Mouse (Mus musculus) limb, embryonic 10.5 days (tissue): ENCODE measurements around the gene Ttc6. TPM values are rescaled to one million over a fixed set of nuclear protein-coding genes. Genes with fewer than 3 reads are reported as not detected.
A peak's percentile ranks its signal among the peaks of the same experiment; 100 is the strongest.

Source experiments
- DNase-seq: peaks from one replicate; pipeline ENCODE4 v3.0.0-alpha.2; 2017; ENCODE audit warnings: low spot score
- H3K27ac ChIP-seq: fragments of 300-500 bp; sonication (generic); 2 replicates; pipeline ENCODE4 v1.5.1; 2016; ENCODE audit warnings: mild to moderate bottlenecking
- H3K27me3 ChIP-seq: fragments of 300-500 bp; sonication (generic); 2 replicates; pipeline ENCODE4 v1.6.1; 2016; ENCODE audit warnings: low read depth, mild to moderate bottlenecking; ENCODE audit not compliant: poor library complexity, severe bottlenecking
- H3K36me3 ChIP-seq: fragments of 300-500 bp; sonication (generic); 2 replicates; pipeline ENCODE4 v1.6.1; 2016; ENCODE audit warnings: mild to moderate bottlenecking, moderate library complexity
- H3K4me1 ChIP-seq: fragments of 300-500 bp; sonication (generic); 2 replicates; pipeline ENCODE4 v1.6.1; 2016
- H3K4me3 ChIP-seq: fragments of 300-500 bp; sonication (generic); 2 replicates; pipeline ENCODE4 v1.5.1; 2016; ENCODE audit warnings: mild to moderate bottlenecking, moderate library complexity
- H3K9me3 ChIP-seq: fragments of 300-500 bp; sonication (generic); replicated peaks from 2 replicates; pipeline ENCODE4 v1.6.1; 2016; ENCODE audit warnings: mild to moderate bottlenecking
- WGBS: fragments of 180-500 bp; shearing (Covaris S2); methylation state at CpG from one replicate; pipeline ENCODE4 v1.1.7; 2016; 5-methylcytosine and 5-hydroxymethylcytosine counted together
- polyA plus RNA-seq: library from polyadenylated mRNA; unstranded; fragments of >200 nt; fragmentation: Nextera tagmentation; extraction: Ambion mirVana; gene quantifications from 2 replicates; pipeline ENCODE4 v1.2.1, GENCODE M21; 2016

Ttc6 gene
- polyA plus RNA-seq, 1 experiment from 2014 or later, result 0.05 TPM

DNA sequence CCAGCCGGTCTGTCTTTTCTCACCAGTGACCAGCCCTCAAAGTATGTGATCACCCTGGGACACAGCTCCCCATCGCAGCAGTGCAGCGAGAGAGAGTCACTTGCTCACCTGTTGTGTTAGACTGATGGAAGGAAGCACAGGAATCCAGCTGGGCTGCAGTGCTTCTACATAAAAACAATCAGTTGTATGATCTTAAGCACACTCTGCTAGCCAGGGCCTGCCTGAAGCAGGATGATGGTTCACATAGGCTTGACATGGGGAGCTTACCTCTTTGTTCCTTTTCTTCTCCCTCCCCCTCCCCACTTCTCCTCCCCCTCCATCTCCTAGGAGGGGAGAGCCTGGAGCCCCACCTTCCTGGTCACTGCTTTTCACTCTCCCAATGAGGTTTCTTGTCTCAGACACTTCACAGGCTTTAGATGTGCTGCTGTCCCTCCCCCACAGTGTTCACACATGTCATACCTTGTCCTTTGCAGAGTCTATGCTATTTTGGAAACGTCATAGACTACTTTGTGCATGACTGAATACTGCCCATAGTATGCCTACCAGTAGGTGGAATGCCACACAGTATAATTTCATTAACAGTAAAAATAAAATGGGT is 60.2 kb downstream of the Ttc6 start:
- no peak overlapping the region for H3K27ac ChIP-seq
- 41% methylated on average over 4 of the region's 4 CpGs for WGBS
- H3K9me3 ChIP-seq, result no peaks in the 10 kb centered on the region
- no peaks in the 10 kb centered on the region for H3K36me3 ChIP-seq
- DNase-seq, result no peak
- no peak overlapping the region for H3K4me3 ChIP-seq
- no peaks in the 10 kb centered on the region for H3K27me3 ChIP-seq
- no peaks in the 10 kb centered on the region for H3K4me1 ChIP-seq

DNA sequence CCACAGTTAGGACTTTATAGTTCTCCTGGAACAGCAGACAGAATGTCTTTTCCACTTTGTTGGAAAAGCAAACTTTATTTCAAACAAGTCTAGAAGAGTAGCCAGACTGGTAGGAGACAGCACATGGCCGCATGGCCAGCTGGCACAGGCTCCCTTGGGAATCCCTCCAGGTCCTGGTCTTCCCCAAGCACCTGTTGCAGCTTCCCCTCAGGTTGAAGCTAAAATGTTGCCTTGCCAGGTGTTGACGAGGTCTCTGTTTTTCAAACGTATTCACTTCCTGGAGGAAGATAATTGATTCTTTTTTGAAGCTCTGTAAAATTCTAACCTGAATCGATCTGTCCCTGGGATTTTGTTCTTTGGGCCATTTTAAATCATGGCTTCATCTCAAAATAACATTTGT is 86.1 kb downstream of the Ttc6 start:
- H3K27ac ChIP-seq, result no peak overlapping the region
- 88% methylated on average over 4 of the region's 4 CpGs for WGBS

DNA sequence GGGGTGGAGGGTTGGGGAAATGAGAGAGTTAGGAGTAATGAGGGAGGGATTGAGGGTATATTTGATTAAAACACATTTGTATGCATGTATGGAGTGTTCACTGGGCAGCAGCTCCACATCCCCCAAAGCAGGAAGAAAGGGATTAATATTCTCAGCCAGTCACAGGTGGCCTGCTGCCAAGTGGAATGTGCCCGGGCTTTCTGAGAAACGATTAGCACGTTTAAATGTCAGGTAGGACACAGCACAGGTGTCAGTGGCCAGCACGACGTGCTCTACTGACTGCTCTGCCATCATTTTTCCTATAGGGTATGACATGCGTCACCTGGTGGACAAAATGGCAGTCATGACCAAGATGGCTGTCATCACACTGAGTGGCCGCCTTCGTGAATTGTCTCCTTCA is 86.8 kb downstream of the Ttc6 start:
- Histone ChIP-seq H3K9me3 (no peaks in the 10 kb centered on the region), H3K27ac (no peak overlapping the region), H3K4me3 (no peak overlapping the region), H3K36me3 (no peaks in the 10 kb centered on the region), H3K4me1 (no peaks in the 10 kb centered on the region), H3K27me3 (no peaks in the 10 kb centered on the region)
- WGBS, result 87% methylated on average over 8 of the region's 8 CpGs
- DNase-seq, result no peak

More for the DNA sequence above, 86.1 kb downstream of the Ttc6 start:
- H3K4me3 ChIP-seq, result no peak overlapping the region
- DNase-seq, result no peak
- no peaks in the 10 kb centered on the region for H3K27me3 ChIP-seq
- H3K9me3 ChIP-seq, result no peaks in the 10 kb centered on the region
- no peaks in the 10 kb centered on the region for H3K4me1 ChIP-seq
- no peaks in the 10 kb centered on the region for H3K36me3 ChIP-seq

DNA sequence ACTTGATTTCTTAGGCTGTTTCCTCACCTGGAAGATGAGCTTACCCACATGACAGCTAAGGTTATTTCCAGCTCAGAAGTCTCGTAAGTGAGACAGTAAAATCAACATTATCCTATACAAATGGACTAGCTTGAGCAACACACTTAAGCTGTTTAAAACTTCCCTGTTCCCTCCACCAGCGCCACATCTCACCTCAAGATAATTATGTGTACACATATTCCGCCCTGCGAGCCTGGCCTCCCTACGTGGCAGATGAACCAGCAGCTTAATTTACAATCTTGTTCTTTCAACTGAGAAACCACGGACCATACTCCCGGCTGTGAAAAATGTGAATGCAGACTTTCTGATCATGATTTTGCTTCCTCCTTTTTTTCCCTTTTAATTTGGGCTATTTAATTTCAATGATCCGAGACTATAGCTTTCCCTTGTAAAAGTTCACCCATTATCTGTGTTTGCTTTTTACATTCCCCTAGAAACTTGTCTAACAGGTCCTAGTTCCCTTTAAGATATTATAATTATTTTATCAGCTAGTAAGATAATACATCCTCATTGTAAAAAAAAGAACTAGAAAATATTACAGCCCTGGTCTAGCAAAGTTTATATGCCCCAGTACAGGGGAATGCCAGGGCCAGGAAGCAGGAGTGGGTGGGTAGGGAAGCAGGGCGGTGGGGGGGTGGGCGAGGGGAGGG is 99.2 kb downstream of the Ttc6 start:
- H3K4me1 ChIP-seq, result no peaks in the 10 kb centered on the region
- H3K4me3 ChIP-seq, result no peak overlapping the region
- no peaks in the 10 kb centered on the region for H3K36me3 ChIP-seq
- DNase-seq, result no peak
- no peak overlapping the region for H3K27ac ChIP-seq
- 81% methylated on average over 10 of the region's 10 CpGs for WGBS
- no peaks in the 10 kb centered on the region for H3K27me3 ChIP-seq
- no peaks in the 10 kb centered on the region for H3K9me3 ChIP-seq

DNA sequence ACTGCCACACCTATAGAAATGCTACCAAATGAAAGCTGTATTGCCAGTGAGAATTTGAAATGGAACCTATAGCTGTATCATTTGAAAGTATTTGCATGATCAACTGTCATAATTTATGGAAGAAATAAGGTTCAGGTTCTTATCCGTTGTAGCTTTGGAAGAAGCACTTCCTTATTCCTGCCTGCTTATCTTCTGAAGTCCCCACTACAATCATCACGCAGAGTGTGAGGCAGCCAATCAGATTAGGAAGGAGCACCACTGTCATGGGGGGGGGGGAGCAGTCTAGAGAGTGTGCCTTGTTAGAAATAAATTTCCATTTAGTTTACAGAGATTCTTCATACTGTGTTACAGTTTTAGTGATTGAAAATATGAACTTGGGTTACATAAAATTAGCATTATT is 108.5 kb downstream of the Ttc6 start:
- no peak overlapping the region for H3K4me3 ChIP-seq
- no peaks in the 10 kb centered on the region for H3K36me3 ChIP-seq
- H3K27ac ChIP-seq, result no peak overlapping the region
- no peak for DNase-seq
- no peaks in the 10 kb centered on the region for H3K27me3 ChIP-seq
- H3K9me3 ChIP-seq, result no peaks in the 10 kb centered on the region
- 84% methylated on average over 2 of the region's 2 CpGs for WGBS
- H3K4me1 ChIP-seq, result no peaks in the 10 kb centered on the region

DNA sequence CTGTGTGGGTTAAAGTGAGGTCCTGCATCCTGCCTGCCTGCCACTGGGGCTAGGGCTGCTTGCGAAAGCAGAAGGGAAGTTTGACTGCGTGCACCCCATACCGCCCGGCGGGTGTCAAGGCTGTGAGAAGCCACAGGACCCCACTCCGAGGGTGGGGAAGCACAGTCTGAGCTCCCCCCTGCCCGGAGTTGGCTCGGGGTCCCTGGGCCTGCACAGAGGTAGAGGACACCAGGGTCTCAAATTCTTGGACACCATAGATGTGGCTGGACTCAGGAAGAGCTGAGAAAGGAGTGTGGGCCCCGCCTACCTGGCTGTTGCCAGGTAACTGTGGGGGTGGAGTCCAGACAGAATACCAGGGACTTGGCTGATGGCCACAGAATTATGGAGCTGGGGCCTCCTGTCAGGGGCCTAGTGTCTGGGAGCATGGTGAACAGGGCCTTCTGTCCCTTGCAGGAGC is 121.1 kb downstream of the Ttc6 start:
- no peak for DNase-seq
- peaks cover 6% of the 10 kb centered on the region; the same call in 1 of the 2 replicates for H3K4me1 ChIP-seq
- H3K27ac ChIP-seq, result no peak overlapping the region
- no peaks in the 10 kb centered on the region for H3K9me3 ChIP-seq
- WGBS, result 38% methylated on average over 9 of the region's 9 CpGs
- no peaks in the 10 kb centered on the region for H3K27me3 ChIP-seq
- H3K36me3 ChIP-seq, result no peaks in the 10 kb centered on the region
- H3K4me3 ChIP-seq, result no peak overlapping the region

DNA sequence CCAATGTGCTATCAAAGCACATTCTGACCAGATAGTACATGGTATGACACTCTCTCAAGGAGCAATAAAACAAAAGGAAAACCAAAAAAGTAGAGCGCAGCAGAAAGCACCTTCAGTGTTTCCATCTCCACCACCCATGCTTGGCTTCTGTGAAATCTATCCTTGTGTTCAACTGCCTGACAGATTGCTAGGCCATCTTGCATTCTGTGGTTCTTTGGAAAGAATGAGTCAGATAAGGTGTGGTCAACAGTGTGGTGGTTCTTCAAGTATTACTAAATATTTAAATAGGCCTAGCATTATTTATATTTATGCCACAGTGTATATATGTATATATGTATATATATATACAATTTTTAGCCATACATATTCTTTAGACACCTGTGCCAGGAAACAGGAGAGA is 146.1 kb downstream of the Ttc6 start:
- no peaks in the 10 kb centered on the region for H3K36me3 ChIP-seq
- no peaks in the 10 kb centered on the region for H3K9me3 ChIP-seq
- no peaks in the 10 kb centered on the region for H3K4me1 ChIP-seq
- 98% methylated on average over 1 of the region's 1 CpGs for WGBS
- H3K4me3 ChIP-seq, result no peak overlapping the region
- H3K27me3 ChIP-seq, result no peaks in the 10 kb centered on the region
- no peak overlapping the region for H3K27ac ChIP-seq
- DNase-seq, result no peak

DNA sequence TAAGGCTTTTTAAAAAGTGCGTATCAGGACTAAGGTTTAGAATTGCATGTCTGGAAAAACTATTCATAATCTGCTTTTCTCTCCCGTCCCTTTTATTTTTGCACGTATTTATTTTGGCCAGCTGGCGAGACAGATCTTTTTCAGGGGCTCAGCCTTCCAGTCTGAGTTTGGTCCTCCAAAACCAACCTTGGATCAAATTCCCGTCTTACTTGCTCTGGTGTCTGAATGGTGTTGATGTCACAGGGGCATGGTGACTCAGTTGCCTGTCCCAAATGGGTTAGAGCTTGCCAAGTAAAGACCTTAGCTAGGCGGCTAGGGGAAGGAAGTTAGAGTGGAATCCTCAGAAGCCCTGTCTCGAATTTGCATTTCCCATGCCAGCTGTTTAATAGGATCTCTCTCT is 200.8 kb downstream of the Ttc6 start:
- Histone ChIP-seq H3K36me3 (no peaks in the 10 kb centered on the region), H3K9me3 (no peaks in the 10 kb centered on the region), H3K27ac (no peak overlapping the region), H3K4me1 (no peaks in the 10 kb centered on the region), H3K4me3 (no peak overlapping the region), H3K27me3 (no peaks in the 10 kb centered on the region)
- WGBS, result 85% methylated on average over 7 of the region's 7 CpGs
- DNase-seq, result no peak

DNA sequence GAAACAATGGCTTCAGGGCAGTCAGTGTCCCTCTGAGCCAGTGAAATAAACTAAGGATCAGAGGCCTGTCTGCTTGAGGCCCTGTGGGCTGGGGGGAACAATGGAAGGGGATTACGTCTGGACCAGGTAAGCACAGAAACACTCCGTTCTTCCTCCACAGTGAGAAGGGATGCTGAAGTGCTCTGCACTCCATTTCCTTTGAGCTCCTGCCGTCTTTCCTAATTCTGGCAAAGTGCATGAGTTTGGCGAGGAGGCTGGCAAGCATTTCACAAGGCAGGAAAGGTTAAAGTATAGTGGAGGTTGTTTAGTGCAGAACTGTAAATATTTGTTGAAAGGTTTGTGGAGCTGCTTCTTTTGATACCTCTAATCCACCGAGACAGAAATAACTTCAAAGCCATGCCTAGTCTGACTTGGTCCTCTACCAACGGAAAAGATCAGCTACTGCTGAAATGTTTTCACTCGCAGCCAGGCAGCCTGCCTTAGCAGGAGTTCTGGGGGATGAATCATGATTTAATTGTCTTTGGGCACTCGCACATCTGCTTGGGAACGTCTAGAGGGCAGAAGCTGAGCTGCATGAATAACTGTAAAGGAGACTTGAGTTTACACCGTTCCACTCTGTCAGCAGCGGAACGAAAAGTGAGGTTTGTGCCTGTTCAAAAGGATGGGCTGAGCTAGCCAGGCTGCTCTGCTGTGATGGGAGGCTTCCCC is 212.5 kb downstream of the Ttc6 start:
- WGBS, result 23% methylated on average over 12 of the region's 12 CpGs
- no peak overlapping the region for H3K4me3 ChIP-seq
- H3K27me3 ChIP-seq, result no peaks in the 10 kb centered on the region
- H3K9me3 ChIP-seq, result no peaks in the 10 kb centered on the region
- DNase-seq, result peak; percentile 31
- H3K27ac ChIP-seq, result no peak overlapping the region
- H3K4me1 ChIP-seq, result peaks cover 3% of the 10 kb centered on the region; the same call in 1 of the 2 replicates
- H3K36me3 ChIP-seq, result no peaks in the 10 kb centered on the region

DNA sequence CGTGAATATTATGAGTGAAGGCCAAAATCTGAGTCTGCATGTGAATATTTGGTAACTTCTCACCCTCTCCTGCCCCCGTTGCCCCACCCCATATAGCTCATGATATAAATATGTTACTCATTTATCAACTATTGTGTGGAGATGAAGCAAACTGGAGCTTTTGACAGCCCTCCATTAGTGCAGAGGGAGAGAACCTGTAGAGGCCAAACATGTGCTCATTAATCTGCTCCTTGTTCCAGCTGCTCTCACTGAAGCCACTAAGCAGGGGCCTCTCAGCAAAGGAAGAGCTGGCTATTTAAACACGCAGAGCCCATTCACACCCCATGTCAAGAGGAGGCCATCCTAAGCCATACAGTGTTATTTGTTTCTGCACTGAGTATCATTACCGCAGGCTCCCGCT is 218.0 kb downstream of the Ttc6 start:
- Histone ChIP-seq H3K9me3 (no peaks in the 10 kb centered on the region), H3K27me3 (no peaks in the 10 kb centered on the region), H3K27ac (no peak overlapping the region), H3K4me1 (no peaks in the 10 kb centered on the region), H3K4me3 (no peak overlapping the region), H3K36me3 (no peaks in the 10 kb centered on the region)
- 81% methylated on average over 5 of the region's 5 CpGs for WGBS
- no peak for DNase-seq

DNA sequence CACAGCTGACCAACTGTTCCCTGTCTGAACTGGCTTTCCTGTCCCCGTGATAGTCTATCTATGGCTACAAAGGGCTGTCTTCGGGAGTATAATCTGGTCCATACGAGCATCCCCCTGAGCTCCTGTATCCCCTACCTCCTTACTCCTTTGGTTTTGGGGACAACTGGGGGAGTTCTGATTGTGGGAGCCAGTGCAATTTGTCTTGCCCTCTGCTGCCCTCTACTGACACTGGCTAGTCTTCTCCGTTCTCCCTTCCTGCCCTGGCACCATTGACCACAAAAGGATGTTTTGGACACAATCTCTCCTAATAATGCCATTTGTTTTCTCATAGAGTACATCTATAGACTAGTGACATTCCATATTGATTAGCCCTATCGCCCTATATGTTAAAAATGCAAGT is 223.6 kb downstream of the Ttc6 start:
- WGBS, result 32% methylated on average over 5 of the region's 5 CpGs
- no peaks in the 10 kb centered on the region for H3K9me3 ChIP-seq
- H3K4me3 ChIP-seq, result no peak overlapping the region
- H3K36me3 ChIP-seq, result no peaks in the 10 kb centered on the region
- no peaks in the 10 kb centered on the region for H3K27me3 ChIP-seq
- no peaks in the 10 kb centered on the region for H3K4me1 ChIP-seq
- no peak overlapping the region for H3K27ac ChIP-seq
- peak; percentile 52 for DNase-seq
